Mouse (Mus musculus): ENCODE measurements around the gene Tmub2. TPM values are rescaled to one million over a fixed set of nuclear protein-coding genes. Genes with fewer than 3 reads are reported as not detected.

The Tmub2 gene
- polyA plus RNA-seq, 1 experiment from 2014 or later: 64.5 TPM

- Histone ChIP-seq H3K4me3 (ENCODE audit: low read depth, low read length) (peak overlapping the region; percentile 100), H3K4me2 (ENCODE audit: low read depth) (peak overlapping the region; percentile 80), H3K4me1 (ENCODE audit: control insufficient read depth, insufficient read depth, low read length) (peaks cover 20% of the 10 kb centered on the region), H3K27ac (ENCODE audit: low read depth, low read length) (peak overlapping the region; percentile 99; the same call in 1 of the 2 replicates), H3K36me3 (ENCODE audit: control insufficient read depth, insufficient read depth, low read length) (peaks cover 5% of the 10 kb centered on the region), H3K9me3 (ENCODE audit: control insufficient read depth, low read length) (no peaks in the 10 kb centered on the region), H3K9ac (ENCODE audit: low read length) (peak overlapping the region; percentile 100), H3K27me3 (ENCODE audit: control insufficient read depth, insufficient read depth, low read length) (no peaks in the 10 kb centered on the region)
- 19% methylated on average over 14 of the region's 14 CpGs for WGBS
- ATAC-seq (ENCODE audit: insufficient read depth, low FRiP score, low TSS enrichment): 0 out of 2 replicates have a peak, but pooled peaks have one; percentile 1
- DNase-seq (ENCODE audit: low spot score): no peak
Observed at GRCm38 (mm10) chr11:102315690-102316571, 31.2 kb downstream of the Tmub2 start.

GRCm38 (mm10) chr11:102316572-102317297 is 32.0 kb downstream of the Tmub2 start:
- Histone ChIP-seq H3K27me3 (ENCODE audit: control insufficient read depth, insufficient read depth, low read length) (no peaks in the 10 kb centered on the region; the same call in 1 of the 2 replicates), H3K9me3 (ENCODE audit: control insufficient read depth, low read length) (no peaks in the 10 kb centered on the region), H3K4me3 (ENCODE audit: low read depth, low read length) (peak overlapping the region; percentile 100), H3K9ac (ENCODE audit: low read length) (peak overlapping the region; percentile 100), H3K27ac (ENCODE audit: low read depth, low read length) (peak overlapping the region; percentile 99), H3K4me2 (ENCODE audit: low read depth) (peak overlapping the region; percentile 80), H3K4me1 (ENCODE audit: control insufficient read depth, insufficient read depth, low read length) (peaks cover 18% of the 10 kb centered on the region), H3K36me3 (ENCODE audit: control insufficient read depth, insufficient read depth, low read length) (peaks cover 5% of the 10 kb centered on the region)
- under 1% methylated on average over 50 of the region's 80 CpGs for WGBS
- ATAC-seq (ENCODE audit: insufficient read depth, low FRiP score, low TSS enrichment) (peak; percentile 40; the same call in 1 of the 2 replicates), DNase-seq (ENCODE audit: low spot score) (peak; percentile 89)

- peak overlapping the region; percentile 100 for H3K4me3 ChIP-seq (ENCODE audit: low read depth, low read length)
- H3K4me1 ChIP-seq (ENCODE audit: control insufficient read depth, insufficient read depth, low read length): peaks cover 18% of the 10 kb centered on the region
- H3K9ac ChIP-seq (ENCODE audit: low read length): peak overlapping the region; percentile 100
- ATAC-seq (ENCODE audit: insufficient read depth, low FRiP score, low TSS enrichment): peak; percentile 28; the same call in 1 of the 2 replicates
- H3K27me3 ChIP-seq (ENCODE audit: control insufficient read depth, insufficient read depth, low read length): no peaks in the 10 kb centered on the region; the same call in 1 of the 2 replicates
- H3K4me2 ChIP-seq (ENCODE audit: low read depth): peak overlapping the region; percentile 80
- H3K27ac ChIP-seq (ENCODE audit: low read depth, low read length): peak overlapping the region; percentile 99
- H3K9me3 ChIP-seq (ENCODE audit: control insufficient read depth, low read length): no peaks in the 10 kb centered on the region
- WGBS: under 1% methylated on average over 67 of the region's 87 CpGs
- H3K36me3 ChIP-seq (ENCODE audit: control insufficient read depth, insufficient read depth, low read length): peaks cover 5% of the 10 kb centered on the region
- peak; percentile 79 for DNase-seq (ENCODE audit: low spot score)
Observed at GRCm38 (mm10) chr11:102317298-102317900, 32.7 kb downstream of the Tmub2 start.

- peak overlapping the region; percentile 99 for H3K27ac ChIP-seq (ENCODE audit: low read depth, low read length)
Observed at GRCm38 (mm10) chr11:102317901-102318575, 33.3 kb downstream of the Tmub2 start.

GRCm38 (mm10) chr11:102318576-102319409 is 34.1 kb downstream of the Tmub2 start:
- peak overlapping the region; percentile 80 for H3K4me2 ChIP-seq (ENCODE audit: low read depth)
- H3K4me1 ChIP-seq (ENCODE audit: control insufficient read depth, insufficient read depth, low read length): peaks cover 18% of the 10 kb centered on the region
- ATAC-seq (ENCODE audit: insufficient read depth, low FRiP score, low TSS enrichment) (no peak), DNase-seq (ENCODE audit: low spot score) (peak; percentile 66)
- 0% methylated on average over 65 of the region's 84 CpGs for WGBS
- no peaks in the 10 kb centered on the region for H3K9me3 ChIP-seq (ENCODE audit: control insufficient read depth, low read length)
- peak overlapping the region; percentile 99 for H3K27ac ChIP-seq (ENCODE audit: low read depth, low read length)
- no peaks in the 10 kb centered on the region; the same call in 1 of the 2 replicates for H3K27me3 ChIP-seq (ENCODE audit: control insufficient read depth, insufficient read depth, low read length)
- no peaks in the 10 kb centered on the region; the same call in 1 of the 2 replicates for H3K36me3 ChIP-seq (ENCODE audit: control insufficient read depth, insufficient read depth, low read length)
- peak overlapping the region; percentile 100 for H3K9ac ChIP-seq (ENCODE audit: low read length)
- H3K4me3 ChIP-seq (ENCODE audit: low read depth, low read length): peak overlapping the region; percentile 100

More at GRCm38 (mm10) chr11:102317901-102318575, 33.3 kb downstream of the Tmub2 start:
- no peaks in the 10 kb centered on the region for H3K9me3 ChIP-seq (ENCODE audit: control insufficient read depth, low read length)
- H3K27me3 ChIP-seq (ENCODE audit: control insufficient read depth, insufficient read depth, low read length): no peaks in the 10 kb centered on the region; the same call in 1 of the 2 replicates
- ATAC-seq (ENCODE audit: insufficient read depth, low FRiP score, low TSS enrichment) (peak; percentile 42), DNase-seq (ENCODE audit: low spot score) (peak; percentile 84)
- peak overlapping the region; percentile 100 for H3K9ac ChIP-seq (ENCODE audit: low read length)
- 0% methylated on average over 22 of the region's 77 CpGs for WGBS
- H3K4me1 ChIP-seq (ENCODE audit: control insufficient read depth, insufficient read depth, low read length): peaks cover 18% of the 10 kb centered on the region
- peaks cover 5% of the 10 kb centered on the region for H3K36me3 ChIP-seq (ENCODE audit: control insufficient read depth, insufficient read depth, low read length)
- peak overlapping the region; percentile 80 for H3K4me2 ChIP-seq (ENCODE audit: low read depth)
- peak overlapping the region; percentile 100 for H3K4me3 ChIP-seq (ENCODE audit: low read depth, low read length)

DNA sequence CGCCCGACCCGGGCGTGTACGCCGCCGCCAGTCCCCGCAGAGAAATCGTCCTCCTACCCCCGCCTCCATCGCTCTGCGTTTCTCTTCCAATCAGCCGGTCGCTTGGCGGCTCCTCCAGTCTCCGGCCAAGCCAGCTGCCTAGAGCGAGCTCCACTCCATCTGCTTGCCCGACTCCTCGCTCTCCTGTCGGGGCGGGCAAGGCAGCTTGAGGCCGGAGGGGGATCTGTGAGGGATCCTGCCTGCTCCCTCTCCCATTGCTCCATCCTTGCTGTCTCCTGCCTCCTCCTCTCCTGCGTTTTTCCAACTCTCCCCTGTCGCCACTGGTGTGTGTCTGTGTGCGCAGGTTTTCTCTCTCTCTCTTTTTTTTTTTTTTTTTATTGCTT is 34.7 kb downstream of the Tmub2 start, which contains the start of gene Ubtf:
Gene Ubtf, minus strand, starts transcription at position 333 of the 383 bp plus-strand sequence.
- DNase-seq (ENCODE audit: low spot score) (peak; percentile 83), ATAC-seq (ENCODE audit: insufficient read depth, low FRiP score, low TSS enrichment) (peak; percentile 3; the same call in 1 of the 2 replicates)
- WGBS: under 1% methylated on average over 25 of the region's 25 CpGs
- Histone ChIP-seq H3K4me2 (ENCODE audit: low read depth) (peak within 1 kb of the TSS; percentile 80), H3K27ac (ENCODE audit: low read depth, low read length) (peak within 1 kb of the TSS; percentile 99), H3K27me3 (ENCODE audit: control insufficient read depth, insufficient read depth, low read length) (no peaks in the 10 kb centered on the region; the same call in 1 of the 2 replicates), H3K4me3 (ENCODE audit: low read depth, low read length) (peak within 1 kb of the TSS; percentile 100), H3K9me3 (ENCODE audit: control insufficient read depth, low read length) (no peaks in the 10 kb centered on the region), H3K36me3 (ENCODE audit: control insufficient read depth, insufficient read depth, low read length) (no peaks in the 10 kb centered on the region; the same call in 1 of the 2 replicates), H3K9ac (ENCODE audit: low read length) (peak within 1 kb of the TSS; percentile 100), H3K4me1 (ENCODE audit: control insufficient read depth, insufficient read depth, low read length) (peaks cover 18% of the 10 kb centered on the region)

DNA sequence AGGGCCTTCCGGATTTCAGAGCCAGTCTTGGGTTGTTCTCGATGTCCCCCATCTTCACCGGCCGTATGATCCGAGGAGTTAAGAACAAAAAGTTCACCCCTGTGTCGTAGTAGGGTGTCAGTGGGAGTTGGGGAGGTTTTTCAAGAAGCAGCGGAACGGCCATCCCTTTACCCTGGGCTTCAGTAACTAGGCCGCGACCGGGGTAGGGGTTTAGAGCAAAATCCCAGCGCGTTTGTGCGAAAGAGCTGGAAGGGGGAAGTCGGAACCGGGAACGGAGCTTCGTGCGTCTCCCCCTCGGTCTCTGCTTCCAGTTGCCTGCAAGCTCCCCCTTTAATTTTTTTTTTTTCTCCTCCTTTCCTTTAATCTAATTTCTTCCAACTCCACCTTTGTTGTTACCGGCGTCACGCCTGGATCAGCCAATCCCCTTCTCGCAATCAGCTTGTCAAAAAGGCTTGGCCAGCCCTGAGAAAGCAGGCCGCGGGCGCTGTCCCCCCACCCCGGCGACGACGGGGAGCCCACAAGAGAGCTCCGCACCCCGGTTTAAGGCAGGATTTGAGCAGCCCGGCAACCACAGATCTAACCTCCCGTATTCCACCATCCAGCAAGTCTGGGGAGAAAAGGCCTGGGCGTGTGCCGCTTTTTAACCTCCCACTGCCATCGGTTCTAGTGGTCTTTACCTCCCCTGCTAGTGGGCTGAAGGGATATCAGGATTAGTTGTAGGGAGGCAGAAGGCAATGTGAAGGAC is 35.4 kb downstream of the Tmub2 start:
- DNase-seq (ENCODE audit: low spot score) (peak; percentile 78), ATAC-seq (ENCODE audit: insufficient read depth, low FRiP score, low TSS enrichment) (no peak)
- under 1% methylated on average over 38 of the region's 38 CpGs for WGBS
- no peaks in the 10 kb centered on the region; the same call in 1 of the 2 replicates for H3K27me3 ChIP-seq (ENCODE audit: control insufficient read depth, insufficient read depth, low read length)
- peak overlapping the region; percentile 99 for H3K27ac ChIP-seq (ENCODE audit: low read depth, low read length)
- no peaks in the 10 kb centered on the region for H3K9me3 ChIP-seq (ENCODE audit: control insufficient read depth, low read length)
- no peaks in the 10 kb centered on the region for H3K36me3 ChIP-seq (ENCODE audit: control insufficient read depth, insufficient read depth, low read length)
- H3K4me1 ChIP-seq (ENCODE audit: control insufficient read depth, insufficient read depth, low read length): peaks cover 18% of the 10 kb centered on the region
- H3K4me3 ChIP-seq (ENCODE audit: low read depth, low read length): peak overlapping the region; percentile 100
- peak overlapping the region; percentile 80 for H3K4me2 ChIP-seq (ENCODE audit: low read depth)
- H3K9ac ChIP-seq (ENCODE audit: low read length): peak overlapping the region; percentile 100
